Mouse (Mus musculus): ENCODE measurements around the gene Yif1a. TPM values are rescaled to one million over a fixed set of nuclear protein-coding genes. Genes with fewer than 3 reads are reported as not detected.

The Yif1a gene
- polyA plus RNA-seq, 1 experiment from 2014 or later, result 95.3 TPM

- peaks cover 15% of the 10 kb centered on the region for H3K36me3 ChIP-seq (ENCODE audit: control insufficient read depth, insufficient read depth, low read length)
- H3K27ac ChIP-seq (ENCODE audit: low read length), result peak within 1 kb of the TSS; percentile 63
- peaks cover 3% of the 10 kb centered on the region; the same call in 1 of the 2 replicates for H3K27me3 ChIP-seq (ENCODE audit: control insufficient read depth, insufficient read depth, low read depth, low read length)
- WGBS, result 18% methylated on average over 13 of the region's 14 CpGs
- H3K4me2 ChIP-seq (ENCODE audit: low read depth, low read length), result peak within 1 kb of the TSS; percentile 59
- peak within 1 kb of the TSS; percentile 48 for H3K4me3 ChIP-seq (ENCODE audit: low read length)
- peak; percentile 76 for ATAC-seq (ENCODE audit: low read depth)
- peaks cover 19% of the 10 kb centered on the region for H3K4me1 ChIP-seq (replicated peaks; ENCODE audit: control insufficient read depth, insufficient read depth, low read length)
- peak within 1 kb of the TSS; percentile 57 for H3K9ac ChIP-seq (ENCODE audit: low read length)
- H3K9me3 ChIP-seq (ENCODE audit: control insufficient read depth, low read length), result no peaks in the 10 kb centered on the region
These were observed 38.1 kb upstream of the Yif1a start, which contains the start of gene Rin1 for GRCm38 (mm10) chr19:5050047-5050905. Gene Rin1, plus strand, starts transcription at chr19:5050481.

GRCm38 (mm10) chr19:5051031-5051430, 37.3 kb upstream of the Yif1a start:
- peak; percentile 35 for ATAC-seq (ENCODE audit: low read depth)

DNA sequence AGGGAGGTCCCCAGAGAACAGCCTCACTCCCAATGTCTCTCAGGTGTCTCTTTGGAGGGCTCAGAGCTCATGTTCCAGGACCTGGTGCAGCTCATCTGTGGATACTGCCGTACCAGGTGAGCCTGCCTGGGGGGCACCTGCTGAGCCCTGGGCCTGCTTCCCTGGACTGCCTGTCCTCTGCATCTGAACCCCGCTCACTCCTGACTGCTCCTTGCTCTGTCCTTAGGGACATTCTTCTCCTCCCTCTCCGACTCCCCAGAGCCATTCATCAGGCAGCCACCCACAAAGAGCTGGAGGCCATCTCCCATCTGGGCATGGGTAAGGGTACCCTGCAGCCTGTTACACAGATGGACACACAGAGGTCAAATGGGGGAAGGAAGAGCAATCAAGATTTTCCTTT, 36.8 kb upstream of the Yif1a start:
- peak overlapping the region; percentile 59 for H3K4me2 ChIP-seq (ENCODE audit: low read depth, low read length)
- ATAC-seq (ENCODE audit: low read depth), result no peak
- H3K27ac ChIP-seq (ENCODE audit: low read length), result 0 out of 2 replicates have a peak overlapping the region, but pooled peaks have one; percentile 63
- H3K36me3 ChIP-seq (ENCODE audit: control insufficient read depth, insufficient read depth, low read length), result peaks cover 10% of the 10 kb centered on the region
- H3K9ac ChIP-seq (ENCODE audit: low read length), result peak overlapping the region; percentile 57
- H3K4me3 ChIP-seq (ENCODE audit: low read length), result peak overlapping the region; percentile 48
- peaks cover 21% of the 10 kb centered on the region for H3K4me1 ChIP-seq (replicated peaks; ENCODE audit: control insufficient read depth, insufficient read depth, low read length)
- H3K27me3 ChIP-seq (ENCODE audit: control insufficient read depth, insufficient read depth, low read depth, low read length), result peaks cover 3% of the 10 kb centered on the region; the same call in 1 of the 2 replicates
- H3K9me3 ChIP-seq (ENCODE audit: control insufficient read depth, low read length), result no peaks in the 10 kb centered on the region
- 58% methylated on average over 3 of the region's 3 CpGs for WGBS

More at GRCm38 (mm10) chr19:5051031-5051430, 37.3 kb upstream of the Yif1a start:
- H3K9ac ChIP-seq (ENCODE audit: low read length), result peak overlapping the region; percentile 57
- H3K36me3 ChIP-seq (ENCODE audit: control insufficient read depth, insufficient read depth, low read length), result peaks cover 15% of the 10 kb centered on the region
- H3K27me3 ChIP-seq (ENCODE audit: control insufficient read depth, insufficient read depth, low read depth, low read length), result peaks cover 3% of the 10 kb centered on the region; the same call in 1 of the 2 replicates
- H3K4me2 ChIP-seq (ENCODE audit: low read depth, low read length), result peak overlapping the region; percentile 59
- peak overlapping the region; percentile 63 for H3K27ac ChIP-seq (ENCODE audit: low read length)
- peak overlapping the region; percentile 48 for H3K4me3 ChIP-seq (ENCODE audit: low read length)
- WGBS, result 6% methylated on average over 17 of the region's 17 CpGs
- H3K4me1 ChIP-seq (replicated peaks; ENCODE audit: control insufficient read depth, insufficient read depth, low read length), result peaks cover 19% of the 10 kb centered on the region
- no peaks in the 10 kb centered on the region for H3K9me3 ChIP-seq (ENCODE audit: control insufficient read depth, low read length)

GRCm38 (mm10) chr19:5052166-5052822, 36.0 kb upstream of the Yif1a start:
- Histone ChIP-seq H3K4me1 (replicated peaks; ENCODE audit: control insufficient read depth, insufficient read depth, low read length) (peaks cover 26% of the 10 kb centered on the region), H3K36me3 (ENCODE audit: control insufficient read depth, insufficient read depth, low read length) (peaks cover 4% of the 10 kb centered on the region), H3K4me2 (ENCODE audit: low read depth, low read length) (peak overlapping the region; percentile 59), H3K9ac (ENCODE audit: low read length) (peak overlapping the region; percentile 26; the same call in 1 of the 2 replicates), H3K27me3 (ENCODE audit: control insufficient read depth, insufficient read depth, low read depth, low read length) (peaks cover 3% of the 10 kb centered on the region; the same call in 1 of the 2 replicates), H3K9me3 (ENCODE audit: control insufficient read depth, low read length) (no peaks in the 10 kb centered on the region), H3K4me3 (ENCODE audit: low read length) (no peak overlapping the region), H3K27ac (ENCODE audit: low read length) (no peak overlapping the region)
- 37% methylated on average over 25 of the region's 25 CpGs for WGBS
- no peak for ATAC-seq (ENCODE audit: low read depth)

DNA sequence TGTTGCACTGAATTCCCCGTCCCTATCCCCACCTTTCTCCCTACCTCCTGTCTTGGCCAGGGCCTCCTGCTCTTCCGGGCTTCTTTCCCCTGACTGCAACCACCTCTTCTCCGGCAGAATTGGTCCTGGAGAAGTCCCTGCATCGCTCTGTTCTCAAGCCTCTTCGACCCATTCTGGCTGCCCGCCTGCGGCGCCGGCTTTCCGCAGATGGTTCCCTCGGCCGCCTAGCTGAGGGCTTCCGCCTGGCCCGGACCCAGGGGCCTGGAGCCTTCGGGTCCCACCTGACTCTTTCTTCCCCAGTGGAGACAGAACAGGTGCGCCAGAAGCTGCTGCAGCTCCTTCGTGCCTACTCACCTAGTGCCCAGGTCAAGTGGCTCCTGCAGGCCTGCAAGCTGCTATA, 35.5 kb upstream of the Yif1a start:
- WGBS, result 68% methylated on average over 17 of the region's 17 CpGs
- H3K9ac ChIP-seq (ENCODE audit: low read length), result no peak overlapping the region
- peaks cover 31% of the 10 kb centered on the region for H3K4me1 ChIP-seq (replicated peaks; ENCODE audit: control insufficient read depth, insufficient read depth, low read length)
- H3K27ac ChIP-seq (ENCODE audit: low read length), result no peak overlapping the region
- H3K36me3 ChIP-seq (ENCODE audit: control insufficient read depth, insufficient read depth, low read length), result peaks cover under 1% of the 10 kb centered on the region; the same call in 1 of the 2 replicates
- no peak overlapping the region for H3K4me2 ChIP-seq (ENCODE audit: low read depth, low read length)
- peaks cover 3% of the 10 kb centered on the region; the same call in 1 of the 2 replicates for H3K27me3 ChIP-seq (ENCODE audit: control insufficient read depth, insufficient read depth, low read depth, low read length)
- H3K9me3 ChIP-seq (ENCODE audit: control insufficient read depth, low read length), result no peaks in the 10 kb centered on the region
- ATAC-seq (ENCODE audit: low read depth), result no peak
- H3K4me3 ChIP-seq (ENCODE audit: low read length), result no peak overlapping the region

DNA sequence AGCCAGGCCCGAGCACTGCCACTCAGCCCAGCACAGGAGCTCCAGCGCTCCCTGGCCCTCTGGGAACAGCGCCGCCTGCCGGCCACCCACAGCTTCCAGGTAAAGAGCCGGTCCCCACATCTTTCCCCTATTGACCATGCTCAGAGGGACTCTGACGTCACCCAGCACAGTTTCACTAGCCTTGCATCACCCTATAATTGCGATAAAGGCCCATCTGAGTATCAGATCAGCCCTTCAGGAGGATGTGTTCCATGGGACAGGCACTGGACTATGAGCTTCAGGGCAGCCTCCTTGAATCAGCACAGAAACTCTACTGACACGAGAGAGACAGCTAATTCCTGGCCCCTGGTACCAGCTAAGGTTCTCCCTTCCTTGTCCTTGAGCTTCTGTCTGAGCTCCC, 34.4 kb upstream of the Yif1a start:
- Histone ChIP-seq H3K9me3 (ENCODE audit: control insufficient read depth, low read length) (no peaks in the 10 kb centered on the region), H3K4me1 (replicated peaks; ENCODE audit: control insufficient read depth, insufficient read depth, low read length) (peaks cover 42% of the 10 kb centered on the region), H3K4me2 (ENCODE audit: low read depth, low read length) (no peak overlapping the region), H3K4me3 (ENCODE audit: low read length) (no peak overlapping the region), H3K36me3 (ENCODE audit: control insufficient read depth, insufficient read depth, low read length) (no peaks in the 10 kb centered on the region; the same call in 1 of the 2 replicates), H3K9ac (ENCODE audit: low read length) (no peak overlapping the region), H3K27me3 (ENCODE audit: control insufficient read depth, insufficient read depth, low read depth, low read length) (peaks cover 3% of the 10 kb centered on the region; the same call in 1 of the 2 replicates), H3K27ac (ENCODE audit: low read length) (no peak overlapping the region)
- WGBS, result 21% methylated on average over 9 of the region's 9 CpGs
- ATAC-seq (ENCODE audit: low read depth), result no peak

- H3K4me3 ChIP-seq (ENCODE audit: low read length), result no peak overlapping the region
- H3K4me1 ChIP-seq (replicated peaks; ENCODE audit: control insufficient read depth, insufficient read depth, low read length), result peaks cover 47% of the 10 kb centered on the region
- 0 out of 2 replicates have a peak, but pooled peaks have one; percentile 0 for ATAC-seq (ENCODE audit: low read depth)
These were observed 32.1 kb upstream of the Yif1a start for GRCm38 (mm10) chr19:5056251-5056650.

DNA sequence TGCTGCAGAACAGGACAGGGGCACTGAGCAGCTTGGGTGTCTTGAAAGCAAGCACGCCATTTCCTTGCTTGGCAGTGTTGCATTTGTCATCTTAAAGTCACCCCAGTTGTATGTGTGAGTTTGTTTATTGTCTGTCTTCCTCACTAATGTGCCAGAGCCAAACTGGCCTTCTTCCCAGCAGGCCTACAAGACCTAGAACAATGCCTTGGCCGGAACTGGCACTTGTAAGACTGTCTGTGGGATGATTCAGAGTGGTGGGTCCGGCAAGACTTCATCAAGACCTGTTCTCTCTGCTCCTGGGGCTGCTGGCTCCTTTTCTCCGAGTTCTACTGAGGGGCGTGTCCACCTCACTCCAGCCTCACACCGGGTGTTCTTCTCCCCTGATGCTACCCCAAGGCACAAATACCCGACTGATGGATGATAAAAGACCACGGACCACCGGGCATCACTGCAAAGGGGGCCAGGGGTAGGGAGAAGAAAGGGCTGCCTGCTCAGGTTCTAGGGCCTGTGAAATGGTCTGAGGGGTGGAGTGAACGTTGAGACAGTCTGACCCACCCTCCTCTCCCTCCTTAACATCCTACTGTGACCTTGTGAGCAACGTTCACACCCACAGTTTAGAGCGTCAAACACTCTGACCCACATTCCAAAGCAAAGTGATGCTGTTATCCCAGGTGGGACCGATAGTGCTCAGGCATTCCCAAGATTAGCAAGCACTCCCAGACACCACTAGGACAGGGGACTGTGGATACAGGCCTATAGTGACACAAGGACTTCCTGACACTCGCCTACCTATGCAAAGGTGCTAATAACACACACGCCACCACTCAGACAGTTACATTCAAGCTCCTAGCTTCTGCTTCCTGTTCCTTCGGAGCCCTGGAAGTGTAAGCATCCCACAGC, 30.2 kb upstream of the Yif1a start:
- no peak for ATAC-seq (ENCODE audit: low read depth)
- peaks cover 42% of the 10 kb centered on the region for H3K4me1 ChIP-seq (replicated peaks; ENCODE audit: control insufficient read depth, insufficient read depth, low read length)
- H3K9me3 ChIP-seq (ENCODE audit: control insufficient read depth, low read length), result no peaks in the 10 kb centered on the region
- H3K36me3 ChIP-seq (ENCODE audit: control insufficient read depth, insufficient read depth, low read length), result no peaks in the 10 kb centered on the region; the same call in 1 of the 2 replicates
- no peak overlapping the region for H3K9ac ChIP-seq (ENCODE audit: low read length)
- no peak overlapping the region for H3K4me3 ChIP-seq (ENCODE audit: low read length)
- WGBS, result 21% methylated on average over 16 of the region's 16 CpGs
- H3K4me2 ChIP-seq (ENCODE audit: low read depth, low read length), result no peak overlapping the region
- peak overlapping the region; percentile 68 for H3K27ac ChIP-seq (ENCODE audit: low read length)
- H3K27me3 ChIP-seq (ENCODE audit: control insufficient read depth, insufficient read depth, low read depth, low read length), result no peaks in the 10 kb centered on the region

More at GRCm38 (mm10) chr19:5056251-5056650, 32.1 kb upstream of the Yif1a start:
- no peak overlapping the region for H3K27ac ChIP-seq (ENCODE audit: low read length)
- H3K9ac ChIP-seq (ENCODE audit: low read length), result no peak overlapping the region
- H3K4me2 ChIP-seq (ENCODE audit: low read depth, low read length), result no peak overlapping the region
- no peaks in the 10 kb centered on the region; the same call in 1 of the 2 replicates for H3K36me3 ChIP-seq (ENCODE audit: control insufficient read depth, insufficient read depth, low read length)
- WGBS, result 8% methylated on average over 6 of the region's 6 CpGs
- H3K9me3 ChIP-seq (ENCODE audit: control insufficient read depth, low read length), result no peaks in the 10 kb centered on the region
- H3K27me3 ChIP-seq (ENCODE audit: control insufficient read depth, insufficient read depth, low read depth, low read length), result peaks cover 3% of the 10 kb centered on the region; the same call in 1 of the 2 replicates

All from lung, embryonic 16.5 days (tissue).